Mouse (Mus musculus) heart, adult 2 months (tissue): ENCODE measurements around the gene Adgre4.

Experiments
- CTCF ChIP-seq: fragments of 200-600 bp; IDR thresholded peaks from 2 replicates; pipeline ENCODE4 v1.8.1; 2022; ENCODE audit warnings: antibody characterized with exemption, mild to moderate bottlenecking, moderate library complexity
- EP300 ChIP-seq: fragments of 200-500 bp; IDR thresholded peaks from 2 replicates; pipeline ENCODE4 v1.6.1; 2011; ENCODE audit warnings: low read depth, low read length, control low read depth; ENCODE audit not compliant: insufficient read depth
- POLR2A ChIP-seq: fragments of 200-500 bp; IDR thresholded peaks from 2 replicates; pipeline ENCODE4 v1.6.1; 2011; ENCODE audit warnings: mild to moderate bottlenecking, low read depth, low read length, control low read depth; ENCODE audit not compliant: insufficient read depth

DNA sequence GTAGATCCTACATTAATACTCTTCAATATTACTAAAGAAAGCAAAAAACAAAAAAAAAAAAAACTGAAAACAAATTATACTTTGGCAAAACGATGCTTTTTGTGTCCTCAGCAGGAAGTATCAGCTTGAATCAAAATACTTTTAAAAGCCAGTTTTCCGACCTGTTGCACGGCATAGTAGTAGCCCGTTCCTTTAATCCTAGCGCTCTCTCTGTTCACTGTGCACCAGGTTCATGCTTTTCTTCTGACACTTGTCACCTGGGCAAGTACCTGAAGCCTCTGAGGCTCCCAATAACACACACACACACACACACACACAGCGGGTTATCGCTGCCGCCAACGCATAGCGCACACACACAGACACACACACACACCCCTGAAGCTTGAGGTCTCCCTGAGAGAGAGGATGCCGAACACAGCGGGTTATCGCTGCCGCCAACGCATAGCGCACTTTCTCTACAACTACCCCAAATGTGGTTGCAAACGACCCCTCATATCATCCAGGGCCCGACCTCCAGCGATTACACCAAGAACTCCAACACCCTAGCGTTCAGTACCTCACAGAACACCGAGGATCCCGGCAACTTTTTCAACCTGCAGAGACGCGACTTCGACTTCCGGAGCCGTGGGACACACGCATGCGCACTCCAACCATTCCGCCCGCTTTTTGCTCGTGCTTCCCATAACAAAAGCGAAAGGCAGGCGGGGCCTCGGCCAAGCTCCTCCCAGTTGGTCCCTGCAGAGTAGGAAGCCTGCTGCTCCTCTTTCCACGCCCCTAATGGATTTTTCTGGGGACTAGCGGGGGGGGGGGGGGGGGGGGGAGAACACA, 37.6 kb upstream of the Adgre4 start, which contains the start of gene Pot1b:
- peak; percentile 64 for TF ChIP-seq POLR2A
- TF ChIP-seq EP300, result no peak
- peak; percentile 42 for TF ChIP-seq CTCF
